Mouse (Mus musculus) cortical plate, adult 2 months (tissue): ENCODE measurements around the gene Ubr7. TPM values are rescaled to one million over a fixed set of nuclear protein-coding genes. Genes with fewer than 3 reads are reported as not detected.
A peak's percentile ranks its signal among the peaks of the same experiment; 100 is the strongest.

ENCODE experiments used
- H3K27ac ChIP-seq: fragments of 200-500 bp; 2 replicates; pipeline ENCODE4 v1.5.1; 2012; ENCODE audit warnings: low read length, control low read depth, inconsistent platforms; ENCODE audit not compliant: insufficient read depth
- H3K4me1 ChIP-seq: fragments of 200-500 bp; 2 replicates; pipeline ENCODE4 v1.6.1; 2011; ENCODE audit warnings: low read length; ENCODE audit not compliant: control insufficient read depth, insufficient read depth
- H3K4me3 ChIP-seq: fragments of 200-500 bp; 2 replicates; pipeline ENCODE4 v1.5.1; 2011; ENCODE audit warnings: mild to moderate bottlenecking, low read length, control low read depth; ENCODE audit not compliant: insufficient read depth
- CTCF ChIP-seq: fragments of 200-500 bp; IDR thresholded peaks from 2 replicates; pipeline ENCODE4 v1.5.1; 2011; ENCODE audit warnings: mild to moderate bottlenecking, control low read depth, low read length; ENCODE audit not compliant: insufficient read depth; ENCODE audit errors: extremely low read depth
- POLR2A ChIP-seq: fragments of 200-500 bp; IDR thresholded peaks from 2 replicates; pipeline ENCODE4 v1.6.1; 2011; ENCODE audit warnings: mild to moderate bottlenecking, low read length, control low read depth; ENCODE audit not compliant: insufficient read depth; ENCODE audit errors: extremely low read depth
- polyA plus RNA-seq: library from polyadenylated mRNA; depleted of rRNA; stranded (reverse); fragments of >200 nt; gene quantifications from 2 replicates; pipeline ENCODE4 v1.2.3, GENCODE M21; 2012; rRNA removed

Gene Ubr7
- polyA plus RNA-seq: 31.7 and 33.6 TPM in 2 replicates

DNA sequence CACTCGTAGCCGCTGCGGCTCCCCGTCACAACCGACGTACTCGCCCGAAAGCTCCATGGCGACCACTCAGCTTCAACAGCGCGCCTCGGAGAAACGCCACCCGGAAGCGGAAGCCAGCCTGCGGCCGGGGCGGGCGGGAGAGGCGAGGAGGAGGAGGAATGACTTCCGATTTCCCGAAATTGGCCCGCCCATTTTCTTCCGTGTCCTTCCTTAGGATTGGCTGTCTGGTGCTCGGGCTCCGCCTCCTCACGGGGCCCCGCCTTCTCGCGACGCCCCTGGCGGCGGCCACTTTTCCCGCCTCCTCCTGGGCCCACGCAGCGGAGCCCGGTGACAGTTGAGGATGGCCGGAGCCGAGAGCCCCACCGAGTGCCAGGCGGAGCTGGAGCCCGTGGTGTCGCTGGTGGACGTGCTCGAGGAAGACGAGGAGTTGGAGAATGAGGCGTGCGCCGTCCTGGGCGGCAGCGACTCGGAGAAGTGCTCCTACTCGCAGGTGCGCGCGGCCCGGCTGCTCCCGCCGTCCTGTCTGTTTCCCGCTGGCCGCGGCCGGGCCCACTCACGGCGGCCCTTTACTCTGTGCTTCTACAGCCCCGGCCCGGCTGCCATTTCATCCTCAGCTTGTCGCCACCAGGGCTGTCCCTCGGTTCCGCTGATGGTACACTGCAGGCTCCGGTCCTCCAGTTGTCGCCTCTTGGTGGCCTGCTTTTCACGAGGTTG lies at the start of gene Ubr7, which contains the start of the genes Gm28051 and Gon7:
Gene Ubr7 (plus strand): TSS at position 279 of the 714 bp plus-strand sequence.
Gene Gm28051 (minus strand): TSS at position 77 of the 714 bp plus-strand sequence.
Gene Gon7 (minus strand): TSS at position 115 of the 714 bp plus-strand sequence.
- TF ChIP-seq POLR2A (no peak; the same call in 1 of the 2 replicates), CTCF (no peak)
- peak within 1 kb of the TSS; percentile 53 for H3K27ac ChIP-seq

GRCm38 (mm10) chr12:102708220-102708619 lies 49.5 kb upstream of the Ubr7 start:
- Histone ChIP-seq H3K4me1 (peaks cover 4% of the 10 kb centered on the region), H3K27ac (no peak overlapping the region), H3K4me3 (no peak overlapping the region)
- peak; percentile 19; the same call in 1 of the 2 replicates for TF ChIP-seq CTCF
- TF ChIP-seq POLR2A: no peak

More for the DNA sequence above, at the start of gene Ubr7, which contains the start of the genes Gm28051 and Gon7:
- H3K4me3 ChIP-seq: peak within 1 kb of the TSS; percentile 91
- H3K4me1 ChIP-seq: no peaks in the 10 kb centered on the region; the same call in 1 of the 2 replicates

DNA sequence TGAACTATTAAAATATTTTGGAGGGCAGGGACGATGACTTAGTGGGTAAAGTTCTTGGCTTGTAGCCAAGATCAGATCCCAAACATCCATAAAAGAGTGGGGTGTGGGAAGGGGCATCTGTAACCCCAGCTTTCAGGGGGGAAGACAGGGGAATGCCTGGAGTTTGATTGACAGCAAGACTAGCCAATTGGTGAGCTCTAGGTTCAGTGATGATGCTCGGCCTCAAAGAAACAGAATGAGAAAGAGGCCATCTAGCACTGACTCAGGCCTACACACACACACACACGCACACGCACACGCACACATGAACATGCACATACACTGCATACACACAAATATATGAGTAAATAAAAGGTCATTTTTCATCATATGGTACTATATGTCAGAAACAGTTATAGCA lies 47.9 kb upstream of the Ubr7 start:
- H3K4me1 ChIP-seq: peaks cover 4% of the 10 kb centered on the region
- no peak overlapping the region for H3K4me3 ChIP-seq
- no peak overlapping the region for H3K27ac ChIP-seq
- TF ChIP-seq CTCF (no peak), POLR2A (no peak)

GRCm38 (mm10) chr12:102710851-102711375 lies 46.9 kb upstream of the Ubr7 start:
- peaks cover 4% of the 10 kb centered on the region for H3K4me1 ChIP-seq
- no peak overlapping the region for H3K27ac ChIP-seq
- H3K4me3 ChIP-seq: no peak overlapping the region
- TF ChIP-seq POLR2A: no peak
- no peak for TF ChIP-seq CTCF

- Histone ChIP-seq H3K27ac (no peak overlapping the region), H3K4me1 (no peaks in the 10 kb centered on the region), H3K4me3 (no peak overlapping the region)
- TF ChIP-seq POLR2A (no peak), CTCF (no peak)
These were observed 44.5 kb upstream of the Ubr7 start for GRCm38 (mm10) chr12:102713153-102713865.

- no peak overlapping the region for H3K27ac ChIP-seq
- TF ChIP-seq POLR2A: no peak
- TF ChIP-seq CTCF: no peak
- H3K4me1 ChIP-seq: no peaks in the 10 kb centered on the region
- H3K4me3 ChIP-seq: no peak overlapping the region
These were observed 43.7 kb upstream of the Ubr7 start for GRCm38 (mm10) chr12:102714116-102714515.

- no peak overlapping the region for H3K27ac ChIP-seq
- no peaks in the 10 kb centered on the region; the same call in 1 of the 2 replicates for H3K4me1 ChIP-seq
- H3K4me3 ChIP-seq: no peak overlapping the region
- no peak for TF ChIP-seq CTCF
- no peak for TF ChIP-seq POLR2A
These were observed 42.9 kb upstream of the Ubr7 start for GRCm38 (mm10) chr12:102714654-102715395.

GRCm38 (mm10) chr12:102719552-102720315 lies 38.0 kb upstream of the Ubr7 start:
- TF ChIP-seq CTCF: peak; percentile 82
- no peak for TF ChIP-seq POLR2A
- peaks cover 1% of the 10 kb centered on the region; the same call in 1 of the 2 replicates for H3K4me1 ChIP-seq
- no peak overlapping the region for H3K27ac ChIP-seq
- no peak overlapping the region for H3K4me3 ChIP-seq

DNA sequence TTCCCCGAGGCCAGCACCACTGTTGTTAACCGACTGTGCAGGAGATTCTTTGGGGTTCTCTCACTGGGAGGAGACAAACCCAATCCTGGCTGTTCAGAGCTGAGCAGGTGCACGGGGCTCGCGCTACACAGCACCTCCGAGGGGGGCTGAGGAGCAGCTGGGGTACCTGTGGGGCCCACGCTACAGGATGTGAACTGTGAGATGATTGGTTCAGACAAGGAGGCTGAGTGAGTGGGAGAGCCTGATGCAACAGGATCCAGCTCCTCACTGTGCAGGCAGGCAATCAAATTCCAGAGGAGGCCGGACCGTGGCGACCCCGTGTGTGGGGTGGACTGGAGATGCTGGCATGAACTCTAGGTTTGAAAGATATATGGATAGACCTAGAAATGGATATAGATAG lies 35.3 kb upstream of the Ubr7 start:
- TF ChIP-seq POLR2A (no peak), CTCF (no peak)
- H3K4me3 ChIP-seq: no peak overlapping the region
- peaks cover 5% of the 10 kb centered on the region for H3K4me1 ChIP-seq
- H3K27ac ChIP-seq: no peak overlapping the region

GRCm38 (mm10) chr12:102722966-102723365 lies 34.8 kb upstream of the Ubr7 start:
- H3K27ac ChIP-seq: no peak overlapping the region
- TF ChIP-seq POLR2A (no peak), CTCF (no peak)
- peaks cover 5% of the 10 kb centered on the region for H3K4me1 ChIP-seq
- H3K4me3 ChIP-seq: no peak overlapping the region
